Mouse (Mus musculus) T-helper 17 cell (primary cell): Measurements from ENCODE around the gene Zfp39.

Experiments
- in situ Hi-C, 2 experiments: fragments of 300-600 bp; cut with MboI, MseI; formaldehyde crosslinking; loops; 1 replicate in 1 of 2; 2 replicates in 1 of 2; pipeline ENCODE4 v1.15.1; 2025; ENCODE audit warnings: high pct_unique_total_duplicates in 2 of 2

Zfp39 gene

DNA sequence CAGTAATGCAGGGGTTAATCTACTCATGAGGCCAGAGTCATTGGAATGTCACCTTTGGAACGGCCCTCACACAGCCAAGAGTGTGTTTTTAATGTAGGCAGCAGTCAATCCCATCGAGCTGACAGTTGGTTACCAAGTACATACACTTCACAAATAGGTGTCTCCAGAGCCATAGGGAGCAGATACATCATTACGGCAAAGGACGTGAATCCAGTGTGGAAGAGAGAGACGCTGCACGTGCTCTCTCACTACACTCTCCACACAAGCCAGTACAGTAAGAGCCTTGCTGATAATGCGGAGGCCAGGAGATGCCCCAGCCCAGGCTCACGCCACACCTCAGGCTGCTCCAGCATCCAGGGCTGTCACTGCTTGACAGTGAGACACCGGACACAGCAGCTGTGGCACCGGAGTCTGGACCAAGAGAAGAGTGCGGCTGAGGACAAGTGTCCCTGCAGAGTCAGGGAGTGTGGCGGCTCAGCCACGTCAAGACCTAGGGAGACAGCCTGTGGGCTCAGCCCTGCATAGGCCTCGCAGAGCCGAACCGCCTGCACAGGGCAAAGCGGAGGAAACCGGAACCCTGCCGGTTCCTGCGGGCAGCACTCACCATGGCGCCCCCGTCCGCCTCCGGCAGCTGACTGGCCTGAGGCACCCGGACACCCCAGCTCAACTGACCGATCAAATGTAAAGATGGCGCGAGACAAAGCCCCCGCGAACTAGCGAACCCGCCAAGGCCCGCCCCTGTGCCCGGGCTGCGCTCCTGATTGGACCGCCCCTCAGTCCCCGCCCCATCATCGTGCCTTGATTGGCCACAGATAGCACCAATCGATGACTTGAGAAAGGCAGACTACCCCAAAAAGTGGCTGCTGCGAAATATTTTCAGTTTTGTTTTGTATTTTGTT is at the start of gene Zfp39:
Gene Zfp39, minus strand, starts transcription at position 715 of the 899 bp plus-strand sequence.
- in situ Hi-C loops, result no loop called here

DNA sequence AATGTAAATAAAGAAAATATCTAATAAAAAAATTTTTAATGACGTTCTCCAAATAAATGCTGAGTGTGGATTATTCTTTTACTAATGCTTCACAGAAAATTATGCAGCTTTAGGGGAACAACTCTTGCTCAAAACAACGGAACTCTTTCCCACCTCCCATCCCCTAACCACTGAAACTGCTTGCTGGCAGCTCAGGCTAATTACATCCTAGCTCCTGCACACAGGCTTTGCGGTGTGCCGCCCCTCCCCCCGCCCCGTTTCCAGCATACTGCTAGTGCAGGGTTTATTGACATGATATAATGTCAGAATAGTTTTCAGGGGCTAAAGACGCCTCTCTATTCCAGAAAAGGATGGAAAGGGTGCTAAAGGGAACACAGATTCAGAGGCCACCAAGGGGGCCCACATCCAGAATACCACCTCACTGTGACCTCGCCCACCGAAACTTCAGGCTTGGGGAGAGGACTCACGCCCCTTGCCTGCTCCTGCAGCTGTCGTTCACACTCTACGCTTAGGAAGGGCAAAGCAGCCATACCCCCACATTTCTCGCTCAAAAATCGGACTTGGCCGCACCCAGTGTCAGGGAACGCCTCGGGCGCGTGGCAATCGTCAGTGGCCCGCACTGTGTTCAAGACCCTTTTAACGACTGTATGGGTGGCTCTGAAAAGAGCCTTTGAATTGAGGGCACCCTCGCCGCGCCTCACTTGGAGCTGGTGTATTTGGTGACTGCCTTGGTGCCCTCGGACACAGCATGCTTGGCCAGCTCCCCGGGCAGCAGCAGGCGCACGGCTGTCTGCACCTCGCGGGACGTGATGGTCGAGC is 49.5 kb upstream of the Zfp39 start:
- in situ Hi-C loops, result loop anchor here in 1 of 2 experiments (10.0 kb wide), 1 partner anchor 649 kb away; the partner anchor contains the start of gene Zfp692

DNA sequence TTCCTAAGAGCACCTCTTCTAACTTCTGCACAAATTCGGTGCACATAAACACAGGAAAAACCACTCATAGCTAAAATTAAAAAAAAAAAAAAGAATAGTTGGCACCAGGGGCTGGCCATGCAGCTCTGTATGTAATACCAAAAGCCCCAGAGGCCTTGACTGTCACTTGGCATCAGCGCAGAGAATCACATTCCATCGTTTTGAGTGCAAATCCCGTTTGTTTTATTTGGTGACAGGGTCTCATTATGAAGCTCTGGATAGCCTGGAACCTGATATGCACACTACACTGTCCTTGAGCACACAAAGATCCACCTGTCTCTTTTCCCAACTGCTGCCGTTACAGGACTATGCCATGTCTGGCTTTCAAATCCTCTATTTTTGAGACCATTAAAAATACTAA is 47.2 kb upstream of the Zfp39 start:
- in situ Hi-C loops, result loop anchor here in 1 of 2 experiments (10.0 kb wide), 1 partner anchor 646 kb away; the partner anchor contains the start of gene Zfp692

DNA sequence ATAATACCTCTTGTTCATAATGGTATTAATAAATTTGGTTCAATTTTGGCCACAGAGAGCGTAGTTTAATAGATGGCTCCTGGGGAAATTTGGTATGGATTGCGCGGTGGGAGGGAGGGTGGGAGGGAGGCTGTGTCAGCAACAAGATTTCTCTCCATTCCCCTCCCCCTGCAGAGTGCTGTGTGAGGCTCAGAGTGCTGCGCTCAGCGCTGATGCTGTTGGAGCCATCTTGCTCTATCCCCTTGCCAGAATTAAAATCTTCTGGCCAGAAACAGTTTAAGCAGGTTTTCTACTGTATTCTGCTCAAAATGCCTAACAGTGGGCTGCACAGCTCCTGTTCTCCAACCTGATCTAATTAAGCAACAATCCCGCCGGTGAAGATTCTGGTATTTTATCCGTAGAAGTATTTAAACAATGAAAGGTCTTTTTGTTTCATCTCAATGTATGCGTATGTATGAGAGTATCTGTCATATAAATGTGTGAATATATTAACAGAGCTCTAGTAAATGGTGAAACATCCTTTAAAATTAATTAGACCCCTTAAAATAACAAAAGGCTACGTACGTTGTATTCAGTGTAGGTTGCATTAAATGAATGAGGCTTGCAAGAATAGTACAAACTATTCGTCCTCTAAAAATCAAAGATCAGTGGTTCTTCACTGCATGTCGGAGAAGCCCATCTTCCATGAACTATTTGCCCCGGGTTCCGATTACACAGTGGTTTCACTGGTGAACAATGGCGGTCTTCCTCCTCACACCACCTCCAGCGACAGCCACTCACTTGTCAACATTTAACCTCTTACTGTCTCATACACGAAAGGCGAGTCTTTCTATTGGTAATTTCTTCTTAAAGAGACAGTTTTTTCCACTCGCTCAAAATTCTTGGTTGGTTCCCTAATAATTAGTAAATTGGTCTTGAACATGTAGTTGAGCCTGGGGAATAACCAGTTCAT is 45.7 kb upstream of the Zfp39 start:
- in situ Hi-C loops, result loop anchor here in 1 of 2 experiments (10.0 kb wide), 1 partner anchor 645 kb away; the partner anchor contains the start of gene Zfp692

DNA sequence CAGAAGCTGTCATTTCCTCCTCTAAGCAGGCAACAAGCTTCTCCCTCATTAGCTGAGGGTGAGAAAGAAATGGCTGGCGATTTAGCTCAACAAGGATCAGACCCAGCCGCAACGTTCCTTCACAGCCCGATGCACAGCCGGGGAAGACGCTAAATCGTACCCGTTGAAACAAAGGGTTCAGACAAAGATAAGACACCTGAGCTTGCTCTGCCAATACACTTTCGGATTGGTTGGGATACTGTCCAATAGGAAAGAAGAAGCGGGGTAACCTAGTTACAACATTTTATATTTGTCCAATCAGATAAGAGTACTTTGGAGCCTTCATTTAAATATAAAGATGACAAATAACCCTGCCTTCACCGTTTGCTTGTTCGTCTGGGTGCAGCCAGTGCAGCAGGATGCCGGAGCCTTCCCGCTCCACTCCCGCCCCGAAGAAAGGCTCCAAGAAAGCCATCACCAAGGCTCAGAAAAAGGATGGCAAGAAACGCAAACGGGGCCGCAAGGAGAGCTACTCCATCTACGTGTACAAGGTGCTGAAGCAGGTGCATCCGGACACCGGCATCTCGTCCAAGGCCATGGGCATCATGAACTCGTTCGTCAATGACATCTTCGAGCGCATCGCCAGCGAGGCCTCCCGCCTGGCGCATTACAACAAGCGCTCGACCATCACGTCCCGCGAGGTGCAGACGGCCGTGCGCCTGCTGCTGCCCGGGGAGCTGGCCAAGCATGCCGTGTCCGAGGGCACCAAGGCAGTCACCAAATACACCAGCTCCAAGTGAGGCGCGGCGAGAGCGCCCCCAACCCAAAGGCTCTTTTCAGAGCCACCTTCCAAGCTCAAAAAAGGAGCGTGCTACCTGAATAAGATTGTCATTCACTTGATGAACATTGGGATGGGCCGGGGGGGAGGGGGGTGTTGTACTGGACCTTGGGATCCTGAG is 44.8 kb upstream of the Zfp39 start, which contains the start of gene Hist3h2ba:
Gene Hist3h2ba, plus strand, starts transcription at position 379 of the 938 bp plus-strand sequence.
- in situ Hi-C loops, result no loop called here

DNA sequence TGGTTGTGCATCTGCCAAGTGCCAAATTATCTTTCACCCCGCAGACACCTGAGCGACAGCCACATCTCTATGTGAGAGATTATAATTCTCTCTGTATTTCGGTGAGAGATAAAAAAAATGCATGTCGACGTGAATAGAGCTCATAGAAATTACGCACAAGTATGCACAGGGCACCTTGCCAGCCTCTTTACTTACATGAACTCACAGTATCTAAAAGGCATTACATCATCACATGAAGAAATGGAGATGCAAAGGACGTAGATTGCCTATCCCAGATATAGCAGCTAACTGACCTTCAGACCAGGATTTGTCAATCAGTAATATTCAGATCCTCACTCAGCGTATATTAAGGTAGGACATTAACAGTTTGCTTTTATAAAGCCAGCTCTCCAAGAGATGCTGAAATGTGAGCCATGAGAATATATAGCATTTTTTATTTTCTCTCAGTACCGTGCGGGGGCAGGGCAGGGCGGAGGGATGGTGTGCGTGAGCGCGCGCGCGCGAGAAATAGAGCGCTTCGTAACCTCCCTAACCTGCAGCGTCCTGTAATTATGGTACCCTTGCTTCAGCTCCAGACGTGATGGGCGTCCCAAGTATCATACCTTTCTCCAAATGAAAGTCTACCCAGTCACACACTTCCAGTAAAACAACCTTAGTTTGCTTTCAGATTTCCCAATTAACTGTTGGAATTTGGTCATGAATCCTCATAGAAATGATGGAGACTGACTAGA is 43.9 kb upstream of the Zfp39 start:
- in situ Hi-C loops, result no loop called here

DNA sequence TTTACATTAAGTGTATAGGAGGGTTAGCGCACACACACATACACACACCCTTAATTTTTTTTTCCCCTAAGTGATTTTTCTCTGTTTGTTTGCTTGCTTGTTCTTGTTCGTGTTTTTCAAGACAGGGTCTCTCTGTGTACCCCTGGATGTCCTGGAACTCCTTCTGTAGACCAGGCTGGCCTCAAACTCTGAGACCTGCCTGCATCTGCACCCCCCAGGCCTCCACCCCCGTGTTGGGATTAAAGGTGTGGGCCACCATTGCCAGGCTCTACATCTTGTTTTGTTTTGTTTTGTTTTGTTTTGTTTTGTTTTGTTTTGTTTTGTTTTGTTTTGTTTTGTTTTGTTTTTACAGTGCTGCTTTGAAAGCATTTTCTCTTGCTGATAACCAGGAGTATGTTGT is 43.3 kb upstream of the Zfp39 start:
- in situ Hi-C loops, result no loop called here

DNA sequence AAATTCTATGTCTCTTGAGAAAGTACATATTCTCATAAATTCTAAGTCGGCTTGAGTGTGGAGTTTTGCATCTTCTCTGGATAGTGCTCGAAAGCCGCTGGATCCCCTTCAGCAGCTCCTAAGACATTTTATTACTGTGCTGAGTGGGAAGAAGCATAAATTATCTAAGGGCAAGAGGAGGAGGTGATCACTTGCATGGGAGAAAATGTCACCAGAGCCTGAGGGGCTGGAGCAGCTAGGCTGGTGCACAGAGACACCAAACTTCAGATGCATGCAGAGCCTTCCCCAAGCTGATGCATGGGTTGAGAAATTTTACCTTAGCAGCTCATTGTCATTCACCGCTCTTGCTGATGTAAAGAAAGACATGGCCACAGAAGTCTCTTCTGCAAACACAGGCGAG is 40.1 kb upstream of the Zfp39 start:
- in situ Hi-C loops, result no loop called here

DNA sequence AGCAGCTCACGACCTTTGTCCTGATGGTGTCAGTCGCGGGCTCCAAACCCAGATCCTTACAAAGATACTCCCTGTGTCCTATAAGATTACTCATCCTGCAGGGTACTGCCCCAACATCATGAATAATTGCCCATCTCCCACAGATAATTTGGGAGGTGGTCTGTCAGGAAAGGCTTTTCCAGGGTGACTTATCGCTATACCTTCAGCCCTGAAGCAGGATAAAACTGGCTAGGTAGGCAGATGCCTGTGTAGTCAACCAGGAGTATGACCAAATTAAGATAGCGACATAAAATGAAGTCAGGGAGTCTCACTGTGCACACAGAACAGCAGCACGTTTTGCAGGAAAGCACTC is 35.0 kb upstream of the Zfp39 start:
- in situ Hi-C loops, result no loop called here

DNA sequence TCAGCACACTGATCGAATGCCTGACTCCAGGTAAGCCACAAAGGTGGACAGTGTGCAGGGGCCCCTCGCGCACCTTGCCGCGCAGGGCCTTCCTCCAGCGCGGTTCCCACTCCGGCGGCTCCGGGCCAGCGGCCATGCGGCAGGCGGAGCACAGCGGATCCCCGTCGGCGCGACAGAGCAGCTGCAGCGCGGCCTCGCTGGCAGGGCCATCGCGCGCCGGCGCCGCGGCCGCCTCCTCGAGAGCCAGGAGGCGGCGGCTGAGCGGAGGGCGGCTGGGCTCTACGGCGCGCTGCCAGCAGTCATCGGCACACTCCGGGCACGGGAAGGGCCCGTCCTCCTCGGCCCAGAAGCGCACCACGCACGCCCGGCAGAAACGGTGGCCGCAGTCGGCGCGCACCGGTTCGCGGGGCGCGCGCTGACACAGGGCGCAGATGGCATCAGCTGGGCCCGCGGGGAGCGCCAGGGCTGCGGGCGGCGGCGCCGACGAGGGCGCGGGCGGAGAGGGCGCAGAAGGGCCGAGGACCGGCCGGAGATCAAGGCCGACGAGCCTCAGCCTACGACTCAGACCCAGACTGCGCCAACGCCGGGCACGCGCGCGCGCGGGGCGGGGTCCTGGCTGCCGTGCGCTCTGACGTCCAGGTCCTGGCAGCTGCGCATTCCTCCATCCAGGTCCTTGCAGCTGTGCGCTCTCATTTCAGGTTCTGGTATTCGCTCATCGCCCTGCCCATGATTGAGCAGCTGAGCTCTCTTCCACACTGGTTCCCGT is 34.5 kb upstream of the Zfp39 start, which contains the start of gene Rnf187:
Gene Rnf187, minus strand, starts transcription at position 595 of the 766 bp plus-strand sequence.
- in situ Hi-C loops, result no loop called here

DNA sequence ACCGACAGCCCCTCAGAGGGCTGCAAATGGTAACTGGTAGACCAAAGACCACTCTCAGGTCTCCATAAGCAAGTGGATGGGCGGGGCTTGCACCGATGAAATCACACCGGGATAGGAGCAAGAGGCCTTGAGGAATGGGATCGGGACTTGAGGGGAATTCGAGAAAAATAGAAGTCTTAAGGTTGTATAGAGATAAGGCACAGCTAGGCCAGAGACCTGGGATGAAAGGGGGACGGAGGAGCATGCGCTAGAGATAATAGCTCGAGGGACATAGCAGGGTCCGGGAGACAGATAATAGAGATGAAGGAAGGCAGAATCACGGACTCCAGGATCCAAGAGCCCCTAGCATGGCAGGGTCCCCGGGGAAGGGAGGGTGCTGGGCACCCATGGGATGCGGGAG is 33.9 kb upstream of the Zfp39 start:
- in situ Hi-C loops, result no loop called here

DNA sequence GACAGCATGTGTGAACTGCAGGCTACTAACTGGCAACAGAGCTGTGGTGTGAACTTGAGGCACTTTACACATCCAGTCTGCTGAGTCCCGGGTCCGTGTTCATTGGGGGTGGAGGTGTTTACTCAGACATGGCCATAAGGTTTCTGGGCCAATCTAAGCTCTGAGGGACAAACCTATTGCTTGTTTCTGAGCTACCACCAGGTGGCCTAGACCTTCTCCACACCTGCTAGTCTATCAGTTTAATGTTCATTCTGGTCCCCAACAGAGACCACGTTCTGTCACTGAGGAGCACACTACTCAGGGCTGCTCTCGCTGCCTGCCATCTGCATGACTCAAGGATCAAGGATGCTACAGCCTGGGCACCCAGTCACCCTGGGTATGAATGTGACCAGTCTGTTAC is 27.6 kb upstream of the Zfp39 start:
- in situ Hi-C loops, result no loop called here

DNA sequence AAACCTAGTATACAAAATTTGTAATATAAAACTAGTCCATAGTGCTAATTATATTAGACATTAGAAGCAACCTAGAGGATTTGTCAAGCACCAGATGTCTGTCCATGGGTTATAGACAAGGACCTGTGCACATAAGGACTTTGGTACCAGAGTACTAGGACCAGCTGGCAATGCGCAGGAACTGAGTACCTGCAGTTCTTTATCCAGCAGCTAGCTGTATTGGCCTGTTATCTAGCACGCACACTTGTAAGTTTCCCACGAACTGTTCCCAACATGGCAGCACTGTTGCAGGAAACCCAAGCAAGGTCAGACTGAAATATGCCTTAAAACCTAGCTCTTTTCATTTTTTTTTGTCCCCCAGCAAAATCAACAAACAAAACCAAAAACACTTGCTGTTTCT is 26.2 kb upstream of the Zfp39 start:
- in situ Hi-C loops, result no loop called here

DNA sequence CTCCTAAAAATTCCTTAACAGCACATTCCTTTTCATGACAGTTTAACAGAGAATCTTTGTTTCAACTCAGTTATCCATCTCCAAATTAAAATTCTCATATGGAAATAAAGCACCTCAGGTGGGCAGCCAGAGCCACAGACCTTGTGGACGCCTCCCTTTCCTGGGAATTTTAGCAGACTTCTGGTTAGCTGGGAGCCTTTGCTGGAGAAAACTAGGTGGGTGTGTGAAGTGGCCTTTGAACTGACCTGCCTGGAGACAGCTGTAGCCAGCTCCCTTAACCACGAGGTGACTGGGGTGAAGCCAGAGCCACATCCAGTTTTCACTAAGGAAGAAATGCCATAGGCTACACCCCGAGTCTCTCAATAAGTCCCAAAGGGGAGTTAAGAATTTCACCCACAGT is 25.6 kb upstream of the Zfp39 start:
- in situ Hi-C loops, result no loop called here

DNA sequence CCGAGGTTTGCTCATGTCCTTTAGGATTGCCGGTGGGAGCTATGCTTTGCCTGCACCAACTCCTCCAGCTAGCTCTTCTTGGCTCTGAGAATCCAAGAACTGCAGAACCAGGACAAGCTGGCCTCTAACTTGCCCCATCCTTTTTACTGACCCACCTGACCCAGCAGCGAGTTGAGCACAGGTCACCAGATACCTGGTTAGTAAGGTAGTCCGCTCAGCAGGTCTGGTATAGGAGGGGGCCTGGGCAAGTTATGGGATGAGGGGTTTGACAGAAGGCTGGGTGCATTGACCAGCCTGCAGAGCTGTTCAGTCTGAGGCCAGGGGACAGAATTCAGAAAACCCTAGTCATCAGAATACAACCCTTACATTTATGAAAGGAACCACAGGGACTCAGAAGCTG is 25.0 kb upstream of the Zfp39 start:
- in situ Hi-C loops, result no loop called here

DNA sequence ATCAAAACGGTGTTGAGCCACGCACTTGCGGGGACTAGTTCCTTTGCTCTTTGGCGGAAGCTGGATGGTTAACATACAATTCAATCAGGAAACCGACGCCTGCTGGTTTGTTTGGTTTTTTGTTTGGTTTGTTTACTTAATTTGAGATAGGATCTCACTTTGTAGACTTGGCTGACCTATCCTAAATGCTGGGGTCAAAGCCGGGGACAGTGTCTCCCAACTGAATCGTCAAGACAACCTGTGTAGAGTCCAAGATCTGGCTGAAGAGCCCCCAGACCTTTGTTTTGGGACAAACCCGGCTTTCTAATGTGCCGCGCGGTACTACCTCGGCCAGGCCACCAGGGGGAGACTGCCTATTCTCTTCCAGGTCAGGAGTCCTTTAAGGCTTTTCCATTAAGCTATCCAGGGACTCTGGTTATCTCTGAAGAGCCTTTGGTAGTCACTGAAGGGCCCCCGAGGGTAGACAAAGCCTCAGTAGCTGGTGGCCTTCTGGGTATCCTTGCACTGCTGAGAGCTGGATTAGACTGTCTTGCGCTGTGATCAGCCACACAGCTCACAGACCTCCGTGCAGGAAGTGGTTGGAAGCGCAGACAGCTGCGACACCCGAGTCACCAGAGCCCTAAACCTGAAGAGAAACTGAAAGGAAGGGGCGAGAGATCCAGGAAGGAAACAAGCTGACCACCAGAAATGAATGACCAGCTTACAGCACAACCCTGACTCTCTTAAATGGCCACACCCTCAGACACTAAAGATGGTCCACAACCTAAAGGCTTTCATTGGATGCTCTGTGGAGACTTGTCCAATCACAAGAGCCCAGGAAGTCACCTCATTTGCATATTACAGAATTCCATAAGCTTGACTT is 24.0 kb upstream of the Zfp39 start:
- in situ Hi-C loops, result no loop called here

DNA sequence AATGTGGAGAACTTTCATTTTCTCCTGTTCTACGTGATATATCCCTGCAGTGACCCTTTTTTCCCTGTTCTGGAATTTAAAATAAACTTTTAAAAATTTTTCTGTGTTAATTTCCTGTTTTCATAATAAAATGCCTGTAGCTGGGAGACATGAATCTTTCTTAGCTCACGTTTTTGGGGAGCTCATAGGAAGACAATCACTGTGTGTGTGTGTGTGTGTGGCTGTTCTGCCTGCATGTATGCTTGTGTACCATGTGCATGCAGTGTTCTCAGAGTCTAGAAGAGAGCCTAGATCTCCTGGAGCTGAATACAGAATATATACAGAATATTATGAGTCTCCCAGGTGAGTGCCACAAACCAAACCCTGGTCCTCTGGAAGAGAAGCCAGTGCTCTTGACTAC is 23.0 kb upstream of the Zfp39 start:
- in situ Hi-C loops, result no loop called here

DNA sequence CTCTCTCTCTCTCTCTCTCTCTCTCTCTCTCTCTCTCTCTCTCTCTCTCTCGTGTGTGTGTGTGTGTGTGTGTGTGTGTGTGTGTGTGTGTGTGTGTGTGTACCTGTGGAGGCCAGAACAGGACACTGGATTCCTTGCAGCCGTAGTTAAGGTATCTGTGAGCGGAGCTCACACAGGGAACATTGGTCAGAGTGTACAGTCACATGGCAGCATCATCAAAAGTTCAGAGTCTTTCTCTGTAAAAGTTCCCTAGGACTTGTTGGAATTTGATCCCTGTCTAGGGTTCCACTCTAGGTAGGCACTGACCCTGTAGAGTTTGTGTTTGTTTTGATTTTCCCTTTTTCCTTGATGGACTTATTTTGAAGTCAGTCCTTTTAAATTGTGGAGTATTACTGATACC is 22.6 kb upstream of the Zfp39 start:
- in situ Hi-C loops, result no loop called here
